Mouse (Mus musculus) ES-E14 (cell line): Measurements from ENCODE around the gene Olfr106-ps. TPM values are rescaled to one million over a fixed set of nuclear protein-coding genes. Genes with fewer than 3 reads are reported as not detected.

Experiments used
- DNase-seq: peaks from one replicate; pipeline ENCODE4 v3.0.0-alpha.2; 2013; ENCODE audit warnings: low read depth, low spot score
- H3K27ac ChIP-seq: 2 replicates; pipeline ENCODE4 v1.5.1; 2012; ENCODE audit warnings: low read depth, mild to moderate bottlenecking, low read length, moderate library complexity, mixed read lengths; ENCODE audit not compliant: poor library complexity, insufficient read depth, severe bottlenecking
- H3K36me3 ChIP-seq: 2 replicates; pipeline ENCODE4 v1.6.1; 2012; ENCODE audit warnings: mild to moderate bottlenecking, low read length, moderate library complexity, mixed read lengths; ENCODE audit not compliant: control insufficient read depth, poor library complexity, insufficient read depth, severe bottlenecking
- H3K4me1 ChIP-seq, 2 experiments: fragments of 150-350 bp in 1 of 2; sonication (generic) in 1 of 2; 2 replicates each; pipeline ENCODE4 v1.6.1; 2012; ENCODE audit warnings: low read length in 2 of 2, mild to moderate bottlenecking in 1 of 2, mixed read lengths in 1 of 2; ENCODE audit not compliant: control insufficient read depth in 2 of 2, insufficient read depth in 2 of 2, poor library complexity in 1 of 2
- H3K4me3 ChIP-seq, 2 experiments: fragments of 150-350 bp in 1 of 2; sonication (generic) in 1 of 2; 2 replicates each; pipeline ENCODE4 v1.5.1; 2012; ENCODE audit warnings: low read length in 2 of 2, low read depth in 1 of 2, mild to moderate bottlenecking in 1 of 2, mixed read lengths in 1 of 2; ENCODE audit not compliant: insufficient read depth in 1 of 2, poor library complexity in 1 of 2, severe bottlenecking in 1 of 2
- H3K9ac ChIP-seq: 2 replicates; pipeline ENCODE4 v1.6.1; 2012; ENCODE audit warnings: low read depth, mild to moderate bottlenecking, low read length, mixed read lengths; ENCODE audit not compliant: poor library complexity, insufficient read depth, severe bottlenecking
- H3K9me3 ChIP-seq: fragments of 150-350 bp; sonication (generic); 2 replicates; pipeline ENCODE4 v1.6.1; 2012; ENCODE audit warnings: low read depth, mild to moderate bottlenecking, low read length; ENCODE audit not compliant: control insufficient read depth, insufficient read depth
- CHD2 ChIP-seq: IDR thresholded peaks from 2 replicates; pipeline ENCODE4 v1.6.1; 2014; ENCODE audit warnings: mild to moderate bottlenecking, low read depth, low read length, inconsistent platforms
- HCFC1 ChIP-seq: IDR thresholded peaks from 2 replicates; pipeline ENCODE4 v1.6.1; 2012; ENCODE audit warnings: low read length, inconsistent platforms, borderline replicate concordance; ENCODE audit not compliant: insufficient read depth
- MAFK ChIP-seq: IDR thresholded peaks from 2 replicates; pipeline ENCODE4 v1.6.1; 2014; ENCODE audit warnings: mild to moderate bottlenecking, low read depth, low read length, inconsistent platforms; ENCODE audit not compliant: insufficient read depth
- ZC3H11A ChIP-seq: IDR thresholded peaks from 2 replicates; pipeline ENCODE4 v1.6.1; 2012; ENCODE audit warnings: low read depth, mild to moderate bottlenecking, inconsistent platforms, low read length, borderline replicate concordance
- ZNF384 ChIP-seq: IDR thresholded peaks from 2 replicates; pipeline ENCODE4 v1.6.1; 2012; ENCODE audit warnings: low read depth, low read length, inconsistent platforms
- in situ Hi-C, 2 experiments: fragments of 600-800 bp; cut with MboI; formaldehyde crosslinking; loops; one replicate each; pipeline ENCODE4 v1.15.1; 2025; ENCODE audit warnings: low sequenced_read_pairs in 2 of 2, inconsistent platforms in 1 of 2; ENCODE audit not compliant: unreplicated experiment in 2 of 2
- total RNA-seq: library from RNA; depleted of rRNA; stranded (reverse); fragments of 300-350 nt; gene quantifications from 2 replicates; pipeline ENCODE4 v1.2.3, GENCODE M21; 2012; rRNA removed

Gene Olfr106-ps
- not detected in 2 replicates for total RNA-seq

DNA sequence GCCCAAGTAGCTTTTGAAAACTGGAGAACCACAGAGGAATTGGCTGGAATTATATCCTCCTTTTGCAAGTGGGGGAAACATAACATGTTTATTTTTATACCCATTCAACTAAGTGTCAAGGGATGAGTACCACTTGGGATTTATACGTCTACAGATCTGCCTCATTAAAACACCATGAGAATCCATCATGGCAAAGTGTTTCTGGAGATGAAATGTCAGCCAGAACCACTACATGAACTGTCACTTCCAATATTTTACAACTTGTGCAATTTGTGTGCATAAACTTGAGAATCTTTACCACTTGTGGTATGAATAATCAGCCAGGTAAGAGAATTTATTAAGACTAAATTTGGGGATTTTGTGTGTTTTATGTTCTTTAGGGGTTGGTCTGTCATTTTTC, at the start of gene Olfr106-ps:
Gene Olfr106-ps (plus strand): TSS at position 301 of the 400 bp plus-strand sequence.
- H3K4me3 ChIP-seq: no peak within 1 kb of the TSS
- H3K4me1 ChIP-seq: no peaks in the 10 kb centered on the region
- TF ChIP-seq ZC3H11A (no peak), CHD2 (no peak), ZNF384 (no peak), MAFK (no peak), HCFC1 (no peak)
- H3K27ac ChIP-seq: no peak within 1 kb of the TSS
- DNase-seq: no peak
- in situ Hi-C loops: no loop called here
- no peaks in the 10 kb centered on the region for H3K36me3 ChIP-seq
- H3K9me3 ChIP-seq: no peaks in the 10 kb centered on the region
- H3K9ac ChIP-seq: no peak within 1 kb of the TSS

DNA sequence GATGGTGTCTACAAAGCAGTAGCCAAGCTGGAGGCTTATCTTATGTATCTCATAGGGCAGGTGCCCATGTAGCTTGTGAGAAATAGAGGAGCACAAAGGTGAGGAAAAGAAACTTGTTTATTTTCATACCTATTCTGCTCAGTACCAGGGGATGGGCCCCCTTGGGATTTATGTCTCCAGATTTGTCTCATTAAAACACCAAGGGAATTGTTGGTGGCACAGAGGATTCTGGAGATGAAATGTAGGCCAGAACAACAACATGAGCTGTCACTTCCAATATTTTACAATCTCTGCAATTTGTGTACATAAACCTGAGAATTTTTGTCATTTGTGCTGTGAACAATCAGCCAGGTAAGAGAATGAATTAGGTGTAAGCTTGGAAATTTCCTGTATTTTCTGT, 30.9 kb upstream of the Olfr106-ps start, which contains the start of gene Olfr104-ps:
Gene Olfr104-ps (plus strand): TSS at position 301 of the 400 bp plus-strand sequence.
- Histone ChIP-seq H3K9me3 (no peaks in the 10 kb centered on the region), H3K9ac (no peak within 1 kb of the TSS), H3K4me1 (no peaks in the 10 kb centered on the region), H3K36me3 (no peaks in the 10 kb centered on the region), H3K4me3 (no peak within 1 kb of the TSS), H3K27ac (no peak within 1 kb of the TSS)
- DNase-seq: no peak
- in situ Hi-C loops: no loop called here
- TF ChIP-seq ZNF384: no peak
- no peak for TF ChIP-seq ZC3H11A
- TF ChIP-seq HCFC1: no peak
- no peak for TF ChIP-seq CHD2
- TF ChIP-seq MAFK: no peak

DNA sequence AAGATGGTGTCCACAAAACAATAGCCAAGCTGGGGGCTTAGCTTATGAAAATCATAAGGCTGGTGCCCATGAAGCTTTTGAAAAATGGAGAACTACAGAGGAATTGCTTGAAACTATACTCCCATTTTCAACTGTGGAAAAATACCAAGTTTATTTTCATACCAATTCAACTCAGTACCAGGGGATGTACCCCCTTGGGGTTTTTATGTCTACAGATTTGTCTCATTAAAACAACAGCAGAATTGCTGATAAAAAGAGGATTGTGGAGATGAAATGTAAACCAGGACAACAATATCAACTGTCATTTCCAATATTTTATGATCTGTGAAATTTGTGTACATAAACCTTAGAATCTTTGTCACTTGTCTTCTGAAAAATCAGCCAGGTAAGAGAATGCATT, 11.5 kb upstream of the Olfr106-ps start, which contains the start of gene Olfr105-ps:
Gene Olfr105-ps (plus strand): TSS at position 301 of the 400 bp plus-strand sequence.
- no peak within 1 kb of the TSS for H3K9ac ChIP-seq
- in situ Hi-C loops: no loop called here
- no peaks in the 10 kb centered on the region for H3K9me3 ChIP-seq
- TF ChIP-seq ZNF384 (no peak), MAFK (no peak), CHD2 (no peak), HCFC1 (no peak), ZC3H11A (no peak)
- H3K4me3 ChIP-seq: no peak within 1 kb of the TSS
- no peaks in the 10 kb centered on the region for H3K36me3 ChIP-seq
- no peaks in the 10 kb centered on the region for H3K4me1 ChIP-seq
- no peak within 1 kb of the TSS for H3K27ac ChIP-seq
- no peak for DNase-seq

DNA sequence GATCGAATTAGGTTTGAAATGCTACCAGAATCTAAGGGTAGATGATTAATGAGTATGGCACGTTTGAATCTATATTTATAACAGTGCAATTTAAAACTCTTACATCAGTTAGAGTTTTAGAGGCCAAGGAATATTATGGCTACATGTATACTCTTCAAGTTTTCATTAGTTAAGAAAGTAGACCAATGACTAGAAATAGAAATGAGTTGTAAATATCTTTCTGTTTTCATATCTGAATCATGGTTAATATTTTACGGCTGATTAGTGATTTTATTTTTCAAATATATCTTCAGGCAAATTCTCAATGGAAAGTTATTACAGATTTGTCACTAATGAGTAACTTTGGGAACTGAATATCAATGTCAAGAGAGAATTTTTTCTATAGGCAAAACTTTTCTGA, 8.7 kb downstream of the Olfr106-ps start, which contains the start of gene Olfr107:
Gene Olfr107 (plus strand): TSS at position 301 of the 400 bp plus-strand sequence.
- in situ Hi-C loops: no loop called here
- Histone ChIP-seq H3K36me3 (no peaks in the 10 kb centered on the region), H3K4me1 (no peaks in the 10 kb centered on the region), H3K9ac (no peak within 1 kb of the TSS), H3K27ac (no peak within 1 kb of the TSS), H3K4me3 (no peak within 1 kb of the TSS), H3K9me3 (no peaks in the 10 kb centered on the region)
- no peak for DNase-seq
- TF ChIP-seq HCFC1: no peak
- no peak for TF ChIP-seq CHD2
- TF ChIP-seq ZNF384: no peak
- no peak for TF ChIP-seq ZC3H11A
- no peak for TF ChIP-seq MAFK

DNA sequence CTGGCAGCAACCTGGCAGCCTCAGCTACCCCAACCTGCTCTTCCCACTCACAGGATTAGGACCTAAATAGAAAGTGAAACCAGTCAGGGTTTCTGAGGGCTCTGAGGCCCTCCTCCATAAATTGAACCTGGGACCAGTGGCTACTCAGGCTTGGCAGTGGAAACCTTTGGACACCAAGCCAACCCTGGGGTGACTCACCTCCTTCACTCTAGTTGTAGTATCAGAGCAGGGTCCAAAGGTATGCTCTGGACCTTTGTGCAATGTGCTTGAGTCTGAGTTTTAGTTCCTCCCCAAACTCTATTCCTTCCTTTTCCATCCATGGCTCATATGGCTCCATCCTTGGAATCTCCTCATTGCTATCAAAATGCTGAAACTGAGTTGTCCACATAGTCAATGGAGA, 23.2 kb downstream of the Olfr106-ps start:
- no peaks in the 10 kb centered on the region for H3K4me1 ChIP-seq
- no peak for DNase-seq
- H3K4me3 ChIP-seq: no peak overlapping the region
- no peak overlapping the region for H3K27ac ChIP-seq
- no peaks in the 10 kb centered on the region for H3K9me3 ChIP-seq
- TF ChIP-seq ZNF384 (no peak), ZC3H11A (no peak), MAFK (no peak)
- in situ Hi-C loops: no loop called here
- no peak overlapping the region for H3K9ac ChIP-seq
- no peaks in the 10 kb centered on the region for H3K36me3 ChIP-seq
